Mouse (Mus musculus): Measurements from ENCODE around the gene Slc3a1. TPM values are rescaled to one million over a fixed set of nuclear protein-coding genes. Genes with fewer than 3 reads are reported as not detected.

The Slc3a1 gene
- polyA plus RNA-seq, 1 experiment from 2014 or later = 0.14 TPM

GRCm38 (mm10) chr17:85071088-85071775 lies 43.1 kb downstream of the Slc3a1 start:
- H3K9ac ChIP-seq = no peak overlapping the region
- no peaks in the 10 kb centered on the region for H3K4me1 ChIP-seq
- H3K27me3 ChIP-seq = no peaks in the 10 kb centered on the region
- no peak for ATAC-seq (ENCODE audit: borderline replicate concordance, extremely low read depth, low FRiP score, low TSS enrichment)
- no peaks in the 10 kb centered on the region for H3K9me3 ChIP-seq
- peaks cover 25% of the 10 kb centered on the region for H3K36me3 ChIP-seq
- no peak overlapping the region for H3K27ac ChIP-seq
- 88% methylated on average over 8 of the region's 8 CpGs for WGBS
- no peak overlapping the region for H3K4me2 ChIP-seq
- no peak overlapping the region for H3K4me3 ChIP-seq

DNA sequence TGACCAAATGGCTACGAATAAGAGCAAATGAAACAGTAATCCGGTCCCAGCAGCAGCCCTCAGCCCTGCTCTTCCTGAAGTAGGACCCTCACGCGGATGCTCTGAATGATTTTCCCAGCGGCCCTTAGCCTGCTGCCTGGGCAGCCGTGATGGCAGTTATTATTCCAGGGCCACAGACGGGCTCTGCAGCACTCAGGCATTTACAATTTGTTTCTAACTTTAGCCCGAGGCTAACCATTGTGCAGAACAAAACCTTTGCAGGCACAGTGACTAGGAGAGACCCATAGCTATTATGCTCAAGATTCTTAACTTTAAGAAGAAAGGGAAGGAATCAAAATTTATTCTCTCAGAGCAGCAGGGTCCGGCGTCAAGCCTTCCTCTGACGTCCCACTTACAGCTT lies 44.2 kb downstream of the Slc3a1 start:
- Histone ChIP-seq H3K27ac (no peak overlapping the region), H3K36me3 (peaks cover 30% of the 10 kb centered on the region), H3K4me3 (no peak overlapping the region), H3K9ac (no peak overlapping the region), H3K9me3 (no peaks in the 10 kb centered on the region), H3K4me1 (no peaks in the 10 kb centered on the region), H3K4me2 (no peak overlapping the region), H3K27me3 (no peaks in the 10 kb centered on the region)
- ATAC-seq (ENCODE audit: borderline replicate concordance, extremely low read depth, low FRiP score, low TSS enrichment) = no peak
- 67% methylated on average over 11 of the region's 11 CpGs for WGBS

- Histone ChIP-seq H3K4me2 (no peak overlapping the region), H3K27me3 (no peaks in the 10 kb centered on the region), H3K4me1 (no peaks in the 10 kb centered on the region), H3K36me3 (peaks cover 32% of the 10 kb centered on the region), H3K27ac (no peak overlapping the region), H3K4me3 (no peak overlapping the region), H3K9ac (no peak overlapping the region), H3K9me3 (no peaks in the 10 kb centered on the region)
- no peak for ATAC-seq (ENCODE audit: borderline replicate concordance, extremely low read depth, low FRiP score, low TSS enrichment)
- 87% methylated on average over 7 of the region's 7 CpGs for WGBS
Observed at GRCm38 (mm10) chr17:85073214-85073613, 45.0 kb downstream of the Slc3a1 start.

DNA sequence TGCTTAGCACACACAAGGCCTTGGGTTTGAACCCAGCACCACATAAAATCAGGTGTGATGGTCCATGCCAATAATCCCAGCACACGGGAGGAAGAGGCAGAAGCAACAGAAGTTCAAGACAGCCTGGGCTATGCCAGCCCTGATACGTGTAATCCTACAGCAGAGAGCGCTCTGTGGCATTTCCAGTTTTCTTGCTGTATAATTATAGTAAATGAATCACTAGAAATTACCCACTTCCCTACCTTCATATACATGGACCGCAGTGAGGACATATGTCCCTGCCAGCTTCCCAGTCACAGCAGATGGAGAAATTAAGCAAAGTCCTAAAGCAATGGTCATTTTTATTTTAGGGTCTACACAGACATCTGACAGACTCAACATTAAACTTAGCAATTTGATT lies 45.9 kb downstream of the Slc3a1 start:
- Histone ChIP-seq H3K9me3 (no peaks in the 10 kb centered on the region), H3K27me3 (no peaks in the 10 kb centered on the region), H3K36me3 (peaks cover 35% of the 10 kb centered on the region), H3K4me2 (no peak overlapping the region), H3K9ac (no peak overlapping the region), H3K27ac (no peak overlapping the region), H3K4me1 (no peaks in the 10 kb centered on the region), H3K4me3 (no peak overlapping the region)
- no peak for ATAC-seq (ENCODE audit: borderline replicate concordance, extremely low read depth, low FRiP score, low TSS enrichment)
- 93% methylated on average over 4 of the region's 4 CpGs for WGBS

DNA sequence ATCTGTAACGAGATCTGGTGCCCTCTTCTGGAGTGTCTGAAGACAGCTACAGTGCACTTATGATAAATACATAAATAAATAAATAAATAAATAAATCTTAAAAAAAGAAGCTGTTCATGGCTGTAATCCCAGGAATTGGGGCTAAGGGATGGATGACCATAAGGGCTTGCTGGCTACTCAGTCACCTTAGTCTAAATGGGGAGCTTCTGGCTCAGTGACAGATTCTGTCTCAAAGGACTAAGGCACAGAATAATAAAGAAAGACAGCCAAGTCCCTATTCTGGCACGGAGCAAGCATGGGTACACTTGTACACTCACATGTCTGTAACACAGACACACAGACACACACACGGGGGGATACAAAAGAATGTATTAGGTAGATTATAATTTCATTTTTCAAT lies 51.1 kb downstream of the Slc3a1 start:
- no peak for ATAC-seq (ENCODE audit: borderline replicate concordance, extremely low read depth, low FRiP score, low TSS enrichment)
- Histone ChIP-seq H3K27ac (no peak overlapping the region), H3K9ac (no peak overlapping the region), H3K4me1 (no peaks in the 10 kb centered on the region), H3K27me3 (no peaks in the 10 kb centered on the region), H3K4me2 (no peak overlapping the region), H3K36me3 (peaks cover 32% of the 10 kb centered on the region), H3K4me3 (no peak overlapping the region), H3K9me3 (no peaks in the 10 kb centered on the region)
- 89% methylated on average over 3 of the region's 3 CpGs for WGBS

GRCm38 (mm10) chr17:85080781-85081180 lies 52.6 kb downstream of the Slc3a1 start:
- Histone ChIP-seq H3K9ac (no peak overlapping the region), H3K4me1 (no peaks in the 10 kb centered on the region), H3K27ac (no peak overlapping the region), H3K4me3 (no peak overlapping the region), H3K27me3 (no peaks in the 10 kb centered on the region), H3K36me3 (peaks cover 28% of the 10 kb centered on the region), H3K9me3 (no peaks in the 10 kb centered on the region), H3K4me2 (no peak overlapping the region)
- no peak for ATAC-seq (ENCODE audit: borderline replicate concordance, extremely low read depth, low FRiP score, low TSS enrichment)
- 93% methylated on average over 11 of the region's 11 CpGs for WGBS

DNA sequence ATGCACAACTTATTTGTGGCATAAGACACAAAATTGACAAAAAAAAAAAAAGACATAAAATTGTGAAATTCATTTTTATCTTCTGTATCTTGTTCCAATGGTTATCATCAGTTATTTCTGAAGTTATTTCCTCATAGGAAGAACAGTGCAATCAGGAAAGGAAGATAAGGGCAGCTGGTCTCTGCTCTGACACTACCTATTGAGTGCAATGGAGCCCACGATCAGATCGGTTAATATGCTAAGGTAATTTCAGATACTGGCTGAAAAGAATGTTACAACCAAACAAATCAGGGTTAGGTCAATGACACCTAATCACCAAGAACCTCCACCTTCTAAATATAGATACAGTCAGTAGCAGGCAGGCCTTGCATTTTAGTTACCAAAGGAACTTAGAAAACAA lies 57.2 kb downstream of the Slc3a1 start:
- 83% methylated on average over 2 of the region's 2 CpGs for WGBS

DNA sequence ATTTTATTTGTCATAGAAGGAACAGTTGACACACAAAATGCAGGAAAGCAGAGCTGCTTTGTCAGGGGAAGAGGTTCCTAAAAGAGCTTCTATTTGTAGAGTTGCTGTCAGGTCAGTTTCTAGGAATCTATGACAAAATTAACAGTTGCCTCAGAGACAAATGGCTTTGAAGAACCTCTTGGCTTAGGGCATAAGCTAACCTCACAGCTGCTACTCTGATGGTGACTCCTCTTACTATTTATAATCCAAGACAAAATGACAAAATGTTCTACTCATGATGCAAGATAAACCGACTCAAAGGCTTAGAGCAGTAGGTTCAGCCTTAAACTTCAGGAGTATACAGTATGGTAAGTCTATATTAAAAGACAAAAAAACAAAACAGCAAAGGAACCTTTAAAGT lies 58.3 kb downstream of the Slc3a1 start:
- H3K4me1 ChIP-seq = peaks cover 13% of the 10 kb centered on the region
- ATAC-seq (ENCODE audit: borderline replicate concordance, extremely low read depth, low FRiP score, low TSS enrichment) = no peak
- H3K27me3 ChIP-seq = no peaks in the 10 kb centered on the region
- H3K27ac ChIP-seq = no peak overlapping the region
- 72% methylated on average over 1 of the region's 1 CpGs for WGBS
- H3K4me2 ChIP-seq = no peak overlapping the region
- no peak overlapping the region for H3K9ac ChIP-seq
- 0 out of 2 replicates have a peak, but pooled peaks cover 6% of the 10 kb centered on the region for H3K36me3 ChIP-seq
- H3K9me3 ChIP-seq = no peaks in the 10 kb centered on the region
- H3K4me3 ChIP-seq = no peak overlapping the region

More for the DNA sequence above, 57.2 kb downstream of the Slc3a1 start:
- no peak overlapping the region for H3K9ac ChIP-seq
- no peak for ATAC-seq (ENCODE audit: borderline replicate concordance, extremely low read depth, low FRiP score, low TSS enrichment)
- H3K4me3 ChIP-seq = no peak overlapping the region
- H3K4me1 ChIP-seq = peaks cover 9% of the 10 kb centered on the region
- peaks cover 11% of the 10 kb centered on the region; the same call in 1 of the 2 replicates for H3K36me3 ChIP-seq
- H3K27ac ChIP-seq = no peak overlapping the region
- H3K27me3 ChIP-seq = no peaks in the 10 kb centered on the region
- no peak overlapping the region for H3K4me2 ChIP-seq
- H3K9me3 ChIP-seq = no peaks in the 10 kb centered on the region

DNA sequence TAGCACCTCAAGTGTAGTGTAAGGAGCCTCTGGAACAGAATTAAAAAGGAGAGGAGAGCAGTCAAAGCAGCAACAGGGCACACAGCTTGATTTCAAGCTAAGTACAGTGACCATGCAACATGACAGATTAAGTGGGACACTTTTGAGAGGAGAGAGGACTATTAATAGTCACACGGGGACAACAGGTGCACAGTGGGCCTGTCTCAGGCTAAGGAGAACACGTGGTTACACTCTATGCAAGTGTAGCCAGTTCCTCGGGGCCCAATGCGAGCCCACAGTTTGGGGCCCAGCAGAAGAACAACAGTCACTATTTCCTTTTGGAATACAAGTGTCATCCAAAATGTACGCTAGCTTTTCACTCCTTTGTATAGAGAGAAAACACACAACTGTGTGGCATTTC lies 59.4 kb downstream of the Slc3a1 start:
- Histone ChIP-seq H3K4me2 (no peak overlapping the region), H3K4me1 (peaks cover 14% of the 10 kb centered on the region), H3K27ac (no peak overlapping the region), H3K9me3 (no peaks in the 10 kb centered on the region), H3K4me3 (no peak overlapping the region), H3K27me3 (no peaks in the 10 kb centered on the region), H3K9ac (no peak overlapping the region), H3K36me3 (0 out of 2 replicates have a peak, but pooled peaks cover 6% of the 10 kb centered on the region)
- ATAC-seq (ENCODE audit: borderline replicate concordance, extremely low read depth, low FRiP score, low TSS enrichment) = no peak
- 87% methylated on average over 5 of the region's 5 CpGs for WGBS

GRCm38 (mm10) chr17:85088401-85088800 lies 60.2 kb downstream of the Slc3a1 start:
- Histone ChIP-seq H3K9me3 (no peaks in the 10 kb centered on the region), H3K4me1 (peaks cover 14% of the 10 kb centered on the region), H3K9ac (no peak overlapping the region), H3K27ac (no peak overlapping the region), H3K4me2 (no peak overlapping the region), H3K4me3 (no peak overlapping the region), H3K27me3 (no peaks in the 10 kb centered on the region), H3K36me3 (0 out of 2 replicates have a peak, but pooled peaks cover under 1% of the 10 kb centered on the region)
- ATAC-seq (ENCODE audit: borderline replicate concordance, extremely low read depth, low FRiP score, low TSS enrichment) = no peak
- 83% methylated on average over 11 of the region's 11 CpGs for WGBS

DNA sequence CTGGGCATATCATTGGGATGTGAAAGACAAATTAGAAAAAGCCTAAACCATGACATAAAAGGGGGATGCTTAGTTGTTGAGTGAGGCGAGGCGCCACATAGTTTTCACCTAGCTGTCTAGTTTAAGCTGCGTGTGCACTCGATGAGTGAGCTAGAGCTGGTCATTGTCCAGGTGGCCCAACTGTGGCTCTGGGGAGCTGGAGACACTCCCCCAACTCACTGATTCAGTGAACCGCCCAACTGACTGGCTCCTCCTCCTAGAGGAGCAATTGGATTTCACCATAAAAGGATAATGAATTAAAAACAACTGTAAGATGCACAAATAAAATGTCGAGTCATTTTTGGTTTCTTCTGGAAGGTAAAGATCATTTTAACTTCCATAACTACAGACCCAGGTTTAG lies 60.8 kb downstream of the Slc3a1 start:
- Histone ChIP-seq H3K4me3 (peak overlapping the region; percentile 92), H3K4me2 (peak overlapping the region; percentile 63), H3K9ac (no peak overlapping the region), H3K27ac (no peak overlapping the region), H3K36me3 (no peaks in the 10 kb centered on the region), H3K4me1 (peaks cover 14% of the 10 kb centered on the region), H3K27me3 (no peaks in the 10 kb centered on the region), H3K9me3 (no peaks in the 10 kb centered on the region)
- ATAC-seq (ENCODE audit: borderline replicate concordance, extremely low read depth, low FRiP score, low TSS enrichment) = no peak
- WGBS = 38% methylated on average over 6 of the region's 6 CpGs

DNA sequence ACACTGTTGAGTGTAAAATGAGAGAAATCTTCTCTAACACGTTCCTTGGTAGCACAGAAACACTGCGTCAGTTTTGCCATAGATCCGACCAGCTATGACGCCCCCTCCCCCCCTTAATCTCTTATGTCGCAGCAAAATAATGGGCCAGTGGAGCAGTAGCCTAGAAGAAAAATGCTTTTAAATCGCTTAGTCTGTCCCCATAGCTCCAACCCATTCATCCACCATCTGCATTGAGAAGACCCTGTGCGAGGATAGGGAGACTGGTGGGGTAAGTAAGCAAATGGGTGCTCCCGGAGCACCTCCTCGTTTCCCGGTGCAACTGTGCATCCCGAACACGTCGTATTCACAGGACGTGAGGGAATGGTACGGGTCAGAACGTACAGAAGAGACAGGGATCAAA lies 61.4 kb downstream of the Slc3a1 start:
- H3K36me3 ChIP-seq = no peaks in the 10 kb centered on the region
- H3K27ac ChIP-seq = peak overlapping the region; percentile 58
- peak; percentile 2; the same call in 1 of the 2 replicates for ATAC-seq (ENCODE audit: borderline replicate concordance, extremely low read depth, low FRiP score, low TSS enrichment)
- no peaks in the 10 kb centered on the region for H3K27me3 ChIP-seq
- H3K4me1 ChIP-seq = peaks cover 14% of the 10 kb centered on the region
- H3K9me3 ChIP-seq = no peaks in the 10 kb centered on the region
- WGBS = under 1% methylated on average over 16 of the region's 16 CpGs
- peak overlapping the region; percentile 63 for H3K4me2 ChIP-seq
- peak overlapping the region; percentile 44 for H3K9ac ChIP-seq
- H3K4me3 ChIP-seq = peak overlapping the region; percentile 92

Measured in lung, embryonic 15.5 days (tissue).